Mouse (Mus musculus): ENCODE data around the gene Enkd1.

Enkd1 gene

DNA sequence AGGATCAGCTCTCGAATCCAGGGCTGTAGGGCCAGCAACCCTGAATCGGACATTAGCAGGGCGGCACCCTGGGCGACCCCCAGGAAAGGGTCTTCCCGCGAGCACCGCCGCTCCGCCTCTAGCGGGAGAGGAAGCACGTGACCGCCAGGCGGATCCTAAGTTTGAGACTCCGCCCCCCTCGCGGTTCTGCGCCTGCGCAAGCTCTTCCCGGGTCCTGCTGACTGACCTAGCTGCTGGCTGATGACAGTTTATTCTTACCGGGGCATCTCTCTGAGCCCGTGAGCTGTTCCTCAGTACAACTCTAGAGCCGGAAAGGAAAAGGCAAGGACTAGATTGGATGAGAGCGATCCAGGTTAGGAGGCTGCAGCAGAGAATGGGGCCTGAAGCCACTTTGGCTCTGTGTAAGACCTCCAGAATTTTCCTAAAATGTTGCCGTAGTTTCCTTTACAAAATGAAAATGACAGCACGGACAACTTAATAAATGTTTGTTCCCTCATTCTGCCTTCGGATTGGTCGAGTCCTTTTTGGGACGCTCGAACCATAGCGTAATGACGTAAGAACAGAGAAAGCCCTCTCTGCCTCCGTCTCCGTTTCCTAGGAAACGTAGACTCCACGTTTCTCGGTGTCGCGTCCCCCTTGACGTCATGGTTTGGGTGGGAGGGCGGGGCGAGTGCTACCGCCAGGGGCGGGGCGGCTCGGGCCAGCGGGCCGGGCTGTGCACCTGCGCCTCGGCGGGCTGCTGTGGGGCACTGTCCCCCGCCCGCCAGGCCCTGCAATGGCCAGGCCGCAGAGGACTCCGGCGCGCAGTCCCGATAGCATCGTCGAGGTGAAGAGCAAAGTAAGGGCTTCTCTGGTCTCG is 6.8 kb downstream of the Enkd1 start, which contains the start of the genes Acd and Pard6a:
Gene Acd, minus strand, starts transcription at position 137 of the 859 bp plus-strand sequence.
Gene Pard6a, plus strand, starts transcription at position 183 of the 859 bp plus-strand sequence.
- peak; percentile 96 to 97 for DNase-seq

DNA sequence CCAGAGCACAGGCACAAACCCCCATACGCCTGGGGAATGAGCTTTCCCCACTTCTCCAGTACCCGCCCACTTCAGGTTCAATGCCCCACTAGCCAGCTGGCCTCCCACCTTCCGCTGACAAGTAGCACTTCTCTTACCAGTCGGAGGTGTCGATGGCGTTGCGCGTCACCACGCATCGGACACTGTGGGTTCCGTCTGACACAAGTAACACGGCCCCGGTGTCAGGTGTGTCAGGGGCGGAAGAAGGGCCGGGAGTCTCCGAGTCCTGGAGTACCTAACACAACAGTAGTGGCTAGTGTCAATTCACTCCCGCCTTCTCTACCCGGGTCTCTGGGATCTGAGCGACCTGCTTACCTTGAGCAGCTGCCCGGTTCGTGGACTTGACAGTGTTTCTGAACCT is 7.4 kb downstream of the Enkd1 start:
- peak in 1 of 2 experiments; percentile 67 for DNase-seq

- no peak for DNase-seq
Measured at GRCm38 (mm10) chr8:105699488-105700215, 8.4 kb downstream of the Enkd1 start.

DNA sequence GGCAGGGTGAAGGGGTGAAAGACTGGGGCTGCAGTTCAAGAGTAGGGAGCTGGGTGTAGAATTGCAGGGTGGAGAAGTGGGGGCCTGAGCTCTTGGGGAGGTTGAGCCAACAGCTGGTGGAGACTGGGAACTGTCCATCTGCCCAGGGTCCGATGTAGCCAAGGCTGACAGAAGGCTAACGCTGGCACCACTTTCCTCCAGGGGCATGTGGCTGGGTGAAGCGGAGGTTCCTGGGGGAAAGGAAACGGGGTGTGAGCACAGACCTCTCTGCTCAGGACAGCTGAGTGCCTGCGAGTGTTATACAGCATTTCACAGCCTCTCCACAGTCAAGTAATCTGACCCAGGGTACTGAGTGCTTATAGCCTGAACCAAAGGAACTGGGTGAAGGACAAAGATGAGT is 9.3 kb downstream of the Enkd1 start:
- no peak for DNase-seq

DNA sequence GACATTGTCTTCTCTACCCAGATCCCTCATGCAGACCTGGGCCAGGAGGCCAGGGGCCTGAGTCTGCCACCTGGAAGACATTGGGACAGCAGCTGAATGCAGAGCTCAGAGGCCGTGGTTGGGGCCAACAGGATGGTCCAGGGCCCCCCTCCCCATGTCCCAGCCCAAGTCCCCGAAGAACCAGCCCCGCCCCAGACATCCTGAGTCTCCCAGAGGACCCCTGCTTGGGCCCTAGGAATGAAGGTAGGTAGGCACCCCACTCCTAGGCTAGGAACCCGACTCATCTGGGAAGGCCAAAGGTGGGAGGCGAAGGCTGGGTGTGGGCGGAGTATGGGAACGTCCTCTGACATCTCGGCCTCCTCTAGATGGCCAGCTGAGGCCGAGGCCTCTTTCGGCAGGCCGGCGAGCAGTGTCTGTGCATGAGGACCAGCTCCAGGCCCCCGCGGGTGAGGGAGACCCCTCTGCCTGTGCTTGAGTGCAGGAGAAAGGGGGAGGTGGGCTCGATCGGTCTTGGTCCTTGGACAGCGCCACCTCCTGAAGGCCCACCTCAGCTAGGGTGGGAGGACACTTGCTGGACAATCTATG is 10.7 kb downstream of the Enkd1 start:
- DNase-seq: peak in 1 of 2 experiments; percentile 30

DNA sequence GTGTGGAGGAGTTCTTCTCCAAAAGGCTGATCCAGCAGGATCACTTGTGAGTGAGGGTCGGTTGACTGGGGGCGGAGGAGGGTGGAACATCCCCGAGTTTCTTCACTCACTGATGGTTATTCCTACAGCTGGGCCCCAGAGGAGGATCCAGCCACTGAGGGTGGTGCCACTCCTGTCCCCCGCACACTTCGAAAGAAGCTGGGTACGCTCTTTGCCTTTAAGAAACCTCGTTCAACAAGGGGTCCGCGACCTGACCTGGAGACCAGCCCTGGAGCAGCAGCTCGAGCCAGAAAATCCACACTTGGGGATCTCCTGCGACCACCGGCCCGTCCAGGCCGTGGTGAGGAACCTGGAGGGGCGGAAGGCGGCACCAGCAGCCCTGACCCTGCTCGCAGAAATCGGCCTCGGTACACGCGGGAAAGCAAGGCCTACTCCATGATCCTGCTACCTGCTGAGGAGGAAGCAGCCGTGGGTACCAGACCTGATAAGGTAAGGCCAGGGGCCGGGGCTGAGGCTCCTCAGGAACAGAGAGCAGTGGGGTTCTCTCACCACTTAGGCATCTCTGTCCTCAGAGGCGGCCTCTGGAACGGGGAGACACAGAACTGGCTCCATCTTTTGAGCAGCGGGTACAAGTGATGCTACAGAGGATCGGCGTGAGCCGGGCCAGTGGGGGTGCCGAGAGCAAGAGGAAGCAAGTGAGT is 12.8 kb downstream of the Enkd1 start:
- DNase-seq: no peak

- peak in 1 of 2 experiments; percentile 24 for DNase-seq
Measured at GRCm38 (mm10) chr8:105694051-105694799, 13.8 kb downstream of the Enkd1 start.

DNA sequence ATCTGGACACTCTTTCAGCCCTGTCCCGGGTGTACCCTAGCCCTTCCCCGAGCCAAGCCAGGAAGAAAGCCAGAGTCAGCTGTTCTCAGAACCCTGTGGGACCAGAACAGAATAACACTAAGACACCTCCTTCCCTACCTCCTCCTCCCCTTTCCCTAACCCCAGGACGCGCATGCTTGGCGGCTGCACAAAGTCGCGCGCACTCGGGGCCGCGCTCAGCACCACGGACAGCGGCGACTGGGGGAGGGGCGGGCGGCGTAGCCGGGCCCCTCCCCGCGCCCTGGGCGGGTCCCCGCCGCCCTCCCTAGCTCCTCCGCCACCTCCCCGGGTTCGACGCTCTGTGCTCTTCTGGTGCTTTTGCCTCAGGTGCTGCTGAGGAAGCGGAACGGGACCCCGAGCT is 14.4 kb downstream of the Enkd1 start:
- peak in 1 of 2 experiments; percentile 43 for DNase-seq

- DNase-seq: no peak
Measured at GRCm38 (mm10) chr8:105692449-105693182, 15.4 kb downstream of the Enkd1 start.

GRCm38 (mm10) chr8:105690978-105691377 is 17.0 kb downstream of the Enkd1 start:
- no peak for DNase-seq

DNA sequence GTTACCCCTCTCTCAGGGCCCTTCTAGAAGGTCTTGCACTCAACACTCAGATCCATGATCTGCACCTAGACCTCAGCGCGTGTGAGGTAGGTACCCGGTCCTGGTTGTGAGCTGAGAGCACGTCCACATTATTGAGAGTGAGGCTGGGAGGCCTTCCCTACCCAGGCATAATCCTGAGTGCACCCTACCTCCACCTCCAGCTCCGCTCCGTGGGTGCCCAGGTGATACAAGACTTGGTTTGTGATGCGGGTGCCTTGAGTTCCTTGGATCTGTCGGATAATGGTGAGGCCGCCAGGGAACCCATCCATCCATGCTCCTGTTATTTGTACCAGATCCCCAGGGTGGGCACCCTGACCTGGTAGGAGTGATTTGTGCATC is 18.0 kb downstream of the Enkd1 start:
- no peak for DNase-seq

- DNase-seq: peak in 1 of 2 experiments; percentile 21
Measured at GRCm38 (mm10) chr8:105689256-105689982, 18.6 kb downstream of the Enkd1 start.

DNA sequence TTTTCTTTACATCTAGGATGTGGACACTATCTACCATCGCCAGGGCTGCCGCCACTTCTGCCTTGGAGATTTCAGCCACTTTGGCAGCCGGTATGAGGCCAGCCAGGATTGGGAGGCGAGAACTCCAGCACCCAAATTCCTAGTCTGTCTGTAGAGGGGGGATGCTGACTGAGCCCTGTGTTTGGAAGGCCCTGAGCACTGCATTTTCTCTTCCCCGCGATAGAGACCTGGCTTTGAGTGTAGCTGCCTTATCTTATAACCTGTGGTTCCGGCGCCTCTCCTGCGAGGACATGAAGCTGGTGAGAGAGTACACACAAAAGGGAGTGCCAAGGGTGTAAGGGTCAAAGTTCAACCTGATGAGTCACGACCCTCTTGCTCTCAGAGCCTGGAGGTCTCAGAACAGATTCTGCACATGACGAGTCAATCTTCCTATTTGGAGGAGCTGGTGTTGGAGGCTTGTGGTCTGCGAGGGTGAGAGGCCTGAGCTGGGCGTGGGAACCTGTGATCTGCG is 19.7 kb downstream of the Enkd1 start:
- peak in 1 of 2 experiments; percentile 12 for DNase-seq

DNA sequence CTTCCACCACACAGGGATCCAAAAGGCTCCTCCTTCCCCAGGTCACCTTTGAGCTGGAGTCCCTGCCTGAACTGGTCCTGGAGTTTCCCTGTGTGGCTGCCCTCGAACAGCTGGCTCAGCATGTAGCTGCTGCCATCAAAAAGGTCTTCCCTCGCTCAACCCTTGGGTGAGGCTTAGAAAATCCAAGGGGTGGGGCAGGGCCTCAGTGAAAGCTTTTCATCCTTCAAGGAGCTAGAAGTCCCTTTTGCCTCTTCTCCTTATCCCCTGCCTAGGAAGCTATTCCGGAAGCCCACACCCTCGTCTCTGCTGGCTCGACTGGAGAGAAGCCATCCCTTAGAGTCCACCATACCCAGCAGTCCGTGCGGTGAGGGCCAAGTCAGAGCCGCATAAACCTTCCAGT is 20.5 kb downstream of the Enkd1 start:
- DNase-seq: peak in 1 of 2 experiments; percentile 32

DNA sequence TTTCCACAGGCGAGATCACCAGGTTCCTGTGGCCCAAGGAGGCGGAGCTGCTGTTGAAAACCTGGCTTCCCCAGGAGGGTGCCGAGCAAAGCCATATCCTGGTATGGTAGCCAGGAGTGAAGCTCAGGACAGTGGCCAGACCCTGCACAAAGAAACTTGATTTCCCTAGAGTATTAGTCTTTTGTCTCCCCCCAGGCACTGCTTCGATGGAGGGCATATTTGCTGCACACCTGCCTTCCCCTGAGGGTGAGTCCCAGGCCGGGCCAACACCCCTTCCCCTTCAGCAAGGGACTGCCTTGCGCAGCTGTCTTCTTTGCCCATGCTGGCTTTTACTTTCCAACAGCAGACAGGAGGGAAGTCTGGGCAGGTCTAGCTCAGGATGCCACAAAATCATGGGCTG is 21.5 kb downstream of the Enkd1 start:
- DNase-seq: peak; percentile 56 to 68

GRCm38 (mm10) chr8:105685796-105686308 is 22.2 kb downstream of the Enkd1 start, which contains the start of gene Carmil2:
Carmil2 (plus strand) TSS chr8:105686274.
- peak; percentile 96 to 98 for DNase-seq

DNA sequence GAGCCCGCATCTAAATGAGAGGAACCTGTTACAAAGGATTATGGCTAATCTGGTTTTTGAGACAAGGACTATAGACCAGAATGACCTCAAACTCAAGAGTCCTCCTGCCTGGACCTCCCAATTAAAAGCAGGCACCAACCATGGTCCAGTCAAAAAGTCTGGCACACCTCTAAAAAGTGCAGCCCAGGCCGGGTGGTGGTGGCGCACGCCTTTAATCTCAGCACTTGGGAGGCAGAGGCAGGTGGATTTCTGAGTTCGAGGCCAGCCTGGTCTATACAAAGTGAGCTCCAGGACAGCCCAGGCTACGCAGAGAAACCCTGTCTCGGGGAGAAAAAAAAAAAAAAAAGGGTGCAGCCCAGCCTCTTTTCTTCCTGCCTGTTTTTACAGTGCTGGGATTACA is 22.7 kb downstream of the Enkd1 start:
- peak in 1 of 2 experiments; percentile 54 for DNase-seq

DNA sequence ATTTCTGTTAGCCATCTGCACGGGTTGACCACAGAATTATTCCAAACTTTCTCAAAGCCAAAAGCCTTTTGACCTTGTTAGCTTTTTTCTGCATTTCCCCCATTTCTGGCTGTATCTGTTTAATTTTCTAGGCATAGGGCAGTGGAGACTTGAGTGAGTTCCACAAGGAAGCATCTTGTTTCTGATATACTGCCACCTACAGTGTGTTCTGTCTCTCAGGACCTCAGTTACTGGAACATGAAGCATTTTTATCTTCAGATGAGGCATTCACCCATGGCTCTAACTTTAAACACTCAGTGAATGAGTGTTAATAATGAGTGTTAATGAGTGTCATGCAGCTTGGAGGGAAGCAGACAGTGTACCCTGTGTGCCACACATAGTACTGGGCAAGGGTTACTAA is 30.1 kb downstream of the Enkd1 start:
- no peak for DNase-seq

- DNase-seq: no peak
Measured at GRCm38 (mm10) chr8:105661167-105661566, 46.8 kb downstream of the Enkd1 start.

DNA sequence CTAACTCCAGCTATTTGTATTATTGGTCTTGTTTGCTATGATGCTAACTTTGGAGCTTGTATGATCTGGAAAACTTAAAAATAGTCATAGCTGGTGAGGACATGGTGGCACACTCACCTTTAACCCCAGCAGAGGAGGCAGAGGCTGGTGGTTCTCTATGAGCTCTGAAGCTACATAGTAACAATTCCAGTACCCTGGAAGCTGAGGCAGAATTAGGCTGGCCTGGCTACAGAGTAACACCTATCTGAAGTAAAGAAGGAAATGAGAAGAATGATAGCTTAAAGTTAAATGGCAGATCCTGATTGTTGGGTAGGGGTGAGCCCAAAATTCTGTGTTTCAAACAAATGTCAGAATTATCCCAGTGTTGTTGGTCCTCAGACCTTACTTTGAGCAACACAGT is 50.4 kb downstream of the Enkd1 start:
- DNase-seq: no peak
